Mouse (Mus musculus): ENCODE measurements around the gene Itga8.

Itga8 gene

GRCm38 (mm10) chr2:12197711-12198110 lies 104.0 kb downstream of the Itga8 start:
- DNase-seq (ENCODE audit: low spot score in 2 of 2): no peak

GRCm38 (mm10) chr2:12189026-12189425 lies 112.7 kb downstream of the Itga8 start:
- DNase-seq (ENCODE audit: low spot score in 2 of 2): no peak

GRCm38 (mm10) chr2:12187646-12188045 lies 114.1 kb downstream of the Itga8 start:
- no peak for DNase-seq (ENCODE audit: low spot score in 2 of 2)

GRCm38 (mm10) chr2:12182402-12182948 lies 119.2 kb downstream of the Itga8 start:
- DNase-seq (ENCODE audit: low spot score in 2 of 2): no peak

GRCm38 (mm10) chr2:12180635-12181034 lies 121.1 kb downstream of the Itga8 start:
- no peak for DNase-seq (ENCODE audit: low spot score in 2 of 2)

- no peak for DNase-seq (ENCODE audit: low spot score in 2 of 2)
Observed at GRCm38 (mm10) chr2:12174722-12175427, 126.8 kb downstream of the Itga8 start.

GRCm38 (mm10) chr2:12170221-12170620 lies 131.5 kb downstream of the Itga8 start:
- DNase-seq (ENCODE audit: low spot score in 2 of 2): no peak

- DNase-seq (ENCODE audit: low spot score in 2 of 2): no peak
Observed at GRCm38 (mm10) chr2:12160486-12160885, 141.2 kb downstream of the Itga8 start.

- DNase-seq (ENCODE audit: low spot score in 2 of 2): no peak
Observed at GRCm38 (mm10) chr2:12157001-12157400, 144.7 kb downstream of the Itga8 start.

GRCm38 (mm10) chr2:12156401-12156800 lies 145.3 kb downstream of the Itga8 start:
- DNase-seq (ENCODE audit: low spot score in 2 of 2): no peak

GRCm38 (mm10) chr2:12154676-12155075 lies 147.0 kb downstream of the Itga8 start:
- no peak for DNase-seq (ENCODE audit: low spot score in 2 of 2)

- no peak for DNase-seq (ENCODE audit: low spot score in 2 of 2)
Observed at GRCm38 (mm10) chr2:12153551-12153950, 148.2 kb downstream of the Itga8 start.

GRCm38 (mm10) chr2:12147902-12148301 lies 153.8 kb downstream of the Itga8 start:
- no peak for DNase-seq (ENCODE audit: low spot score in 2 of 2)

- DNase-seq (ENCODE audit: low spot score in 2 of 2): no peak
Observed at GRCm38 (mm10) chr2:12146612-12147011, 155.1 kb downstream of the Itga8 start.

GRCm38 (mm10) chr2:12138765-12139368 lies 162.9 kb downstream of the Itga8 start:
- DNase-seq (ENCODE audit: low spot score in 2 of 2): no peak

- DNase-seq (ENCODE audit: low spot score in 2 of 2): no peak
Observed at GRCm38 (mm10) chr2:12126580-12126979, 175.1 kb downstream of the Itga8 start.

- DNase-seq (ENCODE audit: low spot score in 2 of 2): no peak
Observed at GRCm38 (mm10) chr2:12115479-12115878, 186.2 kb downstream of the Itga8 start.

GRCm38 (mm10) chr2:12109306-12109705 lies 192.4 kb downstream of the Itga8 start:
- DNase-seq (ENCODE audit: low spot score in 2 of 2): no peak

- no peak for DNase-seq (ENCODE audit: low spot score in 2 of 2)
Observed at GRCm38 (mm10) chr2:12108306-12108705, 193.4 kb downstream of the Itga8 start.

GRCm38 (mm10) chr2:12107265-12107664 lies 194.5 kb downstream of the Itga8 start:
- DNase-seq (ENCODE audit: low spot score in 2 of 2): no peak

- no peak for DNase-seq (ENCODE audit: low spot score in 2 of 2)
Observed at GRCm38 (mm10) chr2:12103183-12103582, 198.5 kb downstream of the Itga8 start.

- no peak for DNase-seq (ENCODE audit: low spot score in 2 of 2)
Observed at GRCm38 (mm10) chr2:12092203-12092984, 209.3 kb downstream of the Itga8 start.
